Mouse (Mus musculus) thymus, adult 18-20 months (tissue): ENCODE data around the gene Tulp4.

Experiments
- DNase-seq, 2 experiments: peaks; one replicate each; pipeline ENCODE4 v3.0.0; 2022; ENCODE audit warnings: mixed read lengths in 2 of 2

Gene Tulp4

DNA sequence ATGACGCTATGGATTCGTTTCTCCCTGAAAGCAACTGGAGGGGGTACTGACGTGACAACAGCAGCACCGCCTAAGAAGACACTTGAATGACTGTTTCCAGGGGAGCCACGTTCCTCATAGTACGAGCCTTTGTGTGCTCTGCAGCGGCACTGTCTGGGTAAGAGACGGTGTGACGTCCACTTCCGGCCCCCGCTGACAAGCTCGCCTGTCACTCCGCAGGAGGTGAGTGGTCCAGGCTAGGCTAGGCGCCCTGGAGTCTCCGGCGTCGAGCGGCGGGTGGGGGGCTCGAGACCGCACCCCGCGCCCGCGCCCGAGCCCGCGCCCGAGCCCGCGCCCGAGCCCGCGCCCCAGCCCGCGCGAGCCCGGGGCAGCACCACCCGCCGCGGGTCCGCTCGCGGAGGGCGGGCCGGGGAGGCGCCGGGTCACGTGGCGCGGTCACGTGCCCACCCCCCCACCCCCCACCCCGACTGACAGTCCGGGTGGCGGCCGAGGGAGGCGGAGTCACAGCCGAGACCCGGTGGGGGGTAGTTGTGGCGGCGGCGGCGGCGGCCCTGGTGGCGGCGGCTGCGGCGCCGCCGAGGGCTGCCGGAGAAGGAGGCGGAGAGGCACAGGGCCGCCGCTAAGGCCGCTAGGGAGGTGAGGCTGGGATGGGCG, at the start of gene Tulp4:
Gene Tulp4, plus strand, starts transcription at position 77 of the 654 bp plus-strand sequence.
- peak; percentile 74 to 80 for DNase-seq

DNA sequence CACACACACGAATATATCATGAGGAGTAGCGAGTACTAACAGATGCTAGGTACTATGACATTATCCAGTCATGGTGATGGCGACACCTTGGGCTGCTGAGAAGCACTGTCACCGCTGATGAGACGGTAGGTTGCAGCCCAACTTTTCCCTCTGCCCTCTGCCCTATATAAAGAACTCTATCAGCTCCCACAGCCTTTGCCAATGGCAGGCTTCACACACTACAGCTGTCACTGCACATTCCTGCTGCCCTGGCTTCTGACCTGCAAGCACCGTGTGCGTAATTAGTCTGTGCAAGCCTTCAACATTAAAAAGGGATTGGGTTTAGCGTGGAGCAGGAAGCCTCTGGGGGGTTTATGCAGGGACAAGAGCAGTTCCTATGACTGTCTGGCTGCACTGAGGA, 43.4 kb upstream of the Tulp4 start:
- no peak for DNase-seq

DNA sequence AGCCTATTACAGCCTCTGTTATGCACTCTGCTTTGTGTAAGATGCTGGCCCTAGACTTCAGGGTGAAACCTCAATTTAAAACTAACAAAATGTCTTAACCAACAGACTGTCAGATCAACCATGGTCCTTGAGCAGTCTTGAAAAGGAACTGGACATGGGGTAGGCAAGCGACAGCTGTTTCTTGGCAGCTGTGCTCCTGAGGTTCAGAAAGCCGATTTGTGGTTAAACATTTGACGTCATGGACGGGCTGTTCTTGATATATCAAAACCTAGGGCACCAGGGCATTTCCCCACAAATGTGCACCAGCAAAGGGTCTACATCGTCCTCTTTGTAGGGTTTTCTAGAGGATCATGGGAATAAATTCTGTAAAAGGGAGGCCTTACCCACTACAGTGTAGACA, 42.7 kb upstream of the Tulp4 start:
- no peak for DNase-seq

DNA sequence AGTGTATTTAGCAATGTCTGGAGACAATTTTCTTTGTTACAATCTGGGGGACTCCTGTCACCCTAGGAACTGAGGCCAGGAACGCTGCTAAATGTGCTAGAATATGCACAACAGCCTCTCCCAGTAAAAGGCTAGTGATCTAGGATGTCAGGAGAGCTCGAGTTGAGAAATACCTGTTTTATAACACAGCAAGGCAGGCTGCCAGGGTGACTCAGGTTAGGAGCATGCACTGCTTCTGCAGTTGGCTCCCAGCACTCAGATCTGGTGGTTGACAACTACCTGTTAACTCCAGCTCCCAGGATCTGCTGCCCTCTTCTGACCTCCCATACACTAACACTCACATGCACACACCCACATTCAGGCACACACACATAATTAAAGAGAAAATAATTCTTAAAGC, 40.2 kb upstream of the Tulp4 start:
- no peak for DNase-seq

DNA sequence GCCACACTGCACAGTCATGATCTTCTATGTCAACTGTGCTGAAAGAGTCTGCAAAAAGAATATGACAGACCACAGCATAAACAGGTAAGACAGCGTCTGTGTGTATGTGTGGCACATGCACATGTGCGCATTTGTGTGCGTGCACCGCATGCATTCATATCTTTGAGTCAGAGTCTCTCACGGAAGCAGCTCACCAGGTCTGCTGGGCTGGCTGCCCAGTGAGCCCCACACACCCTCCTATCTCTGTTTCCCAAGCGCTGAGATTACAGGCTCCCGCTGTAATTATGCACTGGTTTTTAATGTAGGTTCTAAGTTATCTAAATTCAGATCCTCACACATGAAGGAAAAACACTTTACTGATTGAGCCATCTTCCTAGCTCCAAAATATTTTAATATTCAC, 38.6 kb upstream of the Tulp4 start:
- DNase-seq: no peak

DNA sequence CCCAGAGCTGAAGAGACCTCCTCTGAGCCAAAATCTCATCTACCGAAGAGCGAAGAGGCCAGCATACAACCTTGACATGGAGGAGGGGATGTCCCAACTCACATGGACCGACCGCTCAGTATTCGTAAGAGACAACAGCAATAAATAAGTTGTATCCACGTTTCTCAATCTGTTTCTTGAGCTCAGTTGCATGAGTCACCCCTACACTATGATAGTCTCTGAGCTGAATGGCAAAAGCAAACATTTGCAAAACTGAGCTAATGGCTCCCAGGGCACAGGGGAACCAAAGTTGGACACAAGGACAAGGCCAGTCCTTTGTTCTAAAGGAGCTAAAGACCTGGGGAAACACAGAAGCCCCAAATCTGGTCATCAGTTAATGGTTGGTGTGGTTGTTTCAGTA, 36.4 kb upstream of the Tulp4 start:
- no peak for DNase-seq

DNA sequence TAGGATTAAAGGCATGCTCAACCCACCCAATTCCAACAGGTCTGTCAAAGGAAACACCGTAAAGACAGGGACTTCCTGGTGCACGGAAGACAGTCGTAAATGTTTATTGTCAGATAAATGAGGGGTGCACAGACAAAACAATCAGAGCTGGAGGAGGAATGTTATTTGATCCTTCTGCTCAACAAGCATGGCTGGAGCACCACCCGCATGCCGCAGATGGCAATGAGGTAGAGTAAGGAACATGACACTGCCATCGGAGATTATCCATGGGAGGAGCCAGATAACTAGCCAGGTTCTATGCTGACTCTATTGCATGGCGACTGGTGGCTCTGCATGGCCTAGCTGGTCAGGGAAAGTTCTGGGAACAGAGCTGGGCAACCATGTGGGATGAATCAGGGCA, 32.8 kb upstream of the Tulp4 start:
- no peak for DNase-seq

DNA sequence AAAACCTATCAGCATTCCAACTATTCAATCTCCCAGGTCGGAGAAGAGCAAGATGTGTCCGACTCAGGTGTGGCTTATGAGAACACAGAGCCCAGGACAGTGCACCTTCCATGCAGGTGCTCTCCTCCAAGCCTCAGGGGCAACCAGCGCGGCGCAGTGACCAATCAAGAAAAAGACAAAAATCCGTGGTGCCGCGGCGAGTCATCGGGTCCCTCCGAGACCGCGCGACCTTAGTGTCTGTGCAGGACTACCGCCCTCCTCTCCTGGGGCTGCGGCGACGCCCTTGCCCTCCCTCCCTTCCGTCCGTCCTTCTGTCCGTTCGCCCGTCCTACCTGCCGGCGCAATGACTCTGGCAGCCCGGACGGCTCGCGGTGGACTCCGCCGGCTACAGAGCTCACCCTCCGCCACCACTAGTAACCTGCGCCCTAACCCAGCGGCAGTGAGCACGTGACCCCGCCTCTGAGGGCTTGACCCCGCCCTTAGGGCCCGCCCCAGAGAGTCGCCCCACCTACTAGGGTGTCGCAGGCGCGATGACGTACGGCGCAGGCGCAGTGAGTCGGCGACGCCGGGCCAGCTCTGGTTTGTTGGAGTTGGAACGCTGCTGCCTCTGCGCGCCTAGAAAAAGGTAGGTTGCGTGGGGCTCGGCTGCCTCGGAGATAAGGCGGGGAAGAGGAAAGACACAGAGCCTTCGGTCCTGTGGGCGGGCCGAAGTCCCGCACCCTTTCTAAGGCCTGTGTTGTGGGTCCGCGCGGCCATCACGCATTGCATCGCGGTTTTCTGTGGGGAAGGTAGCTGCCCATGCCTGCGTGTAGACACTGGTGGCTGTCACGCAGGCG, 26.7 kb upstream of the Tulp4 start, which contains the start of the genes Serac1 and Gtf2h5:
Gene Serac1, minus strand, starts transcription at position 455 of the 836 bp plus-strand sequence.
Gene Gtf2h5, plus strand, starts transcription at position 500 of the 836 bp plus-strand sequence.
- DNase-seq: peak; percentile 97

DNA sequence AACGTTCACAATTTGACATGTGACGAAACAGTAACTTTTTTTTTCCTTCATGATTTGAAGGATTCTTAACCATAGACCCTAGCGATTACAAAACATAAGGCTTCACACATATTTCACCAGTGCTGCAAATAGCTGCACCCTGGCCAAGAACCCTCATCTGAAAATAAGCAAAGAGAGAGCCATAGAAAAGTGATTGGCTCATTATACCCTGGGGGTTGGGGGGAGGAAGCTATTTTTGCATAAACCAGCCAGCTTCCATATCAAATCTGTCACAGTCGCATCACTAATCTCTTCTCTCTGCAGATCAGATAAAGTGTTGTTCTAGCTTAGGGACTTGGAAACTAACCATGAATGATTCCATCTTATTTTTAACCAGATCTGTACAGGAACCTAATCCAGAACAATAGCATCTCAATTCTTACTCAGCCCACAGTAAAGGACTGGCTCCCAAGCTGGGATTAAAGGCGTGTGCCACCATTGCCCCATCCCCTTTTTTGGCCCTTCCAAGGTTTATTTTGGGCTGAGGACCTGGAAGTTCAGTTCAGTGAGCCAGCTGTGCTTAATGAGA, 22.8 kb upstream of the Tulp4 start:
- DNase-seq: no peak

DNA sequence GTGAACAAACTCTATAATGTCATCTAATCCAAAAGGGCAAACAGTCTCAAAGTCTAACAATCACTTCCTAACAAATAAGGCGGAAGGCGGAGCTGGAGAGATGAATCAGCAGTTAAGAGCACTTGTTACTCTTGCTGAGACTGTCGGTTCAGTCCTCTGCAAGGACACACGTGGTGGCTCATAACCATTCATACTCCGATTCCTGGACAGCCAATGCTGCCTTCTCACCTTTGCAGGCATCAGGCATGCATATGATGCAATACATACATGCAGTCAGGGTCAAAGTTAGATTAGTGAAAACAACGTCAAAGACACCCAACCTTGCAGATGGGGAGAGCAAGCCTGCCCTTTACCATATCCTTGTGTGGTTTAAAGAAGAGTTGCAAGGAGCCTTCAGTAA, 14.6 kb upstream of the Tulp4 start:
- DNase-seq: no peak

DNA sequence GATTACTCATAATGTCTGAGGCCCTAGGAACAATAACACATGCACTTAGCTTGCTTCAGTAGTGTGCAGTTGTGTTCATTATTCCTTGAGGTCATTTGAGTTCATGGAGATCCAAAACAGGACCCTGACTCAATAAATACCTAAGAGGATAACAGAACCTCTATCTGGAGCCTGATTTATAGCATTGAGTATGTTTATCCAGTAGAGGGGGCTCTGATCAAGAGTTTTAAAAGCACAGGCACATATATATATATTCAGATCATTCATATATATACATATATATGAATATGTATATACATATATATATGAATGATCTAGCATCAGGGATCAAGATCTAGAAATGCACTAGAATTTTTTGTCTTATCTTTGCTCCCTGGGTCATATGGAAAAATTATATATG, 10.7 kb upstream of the Tulp4 start:
- DNase-seq: no peak

DNA sequence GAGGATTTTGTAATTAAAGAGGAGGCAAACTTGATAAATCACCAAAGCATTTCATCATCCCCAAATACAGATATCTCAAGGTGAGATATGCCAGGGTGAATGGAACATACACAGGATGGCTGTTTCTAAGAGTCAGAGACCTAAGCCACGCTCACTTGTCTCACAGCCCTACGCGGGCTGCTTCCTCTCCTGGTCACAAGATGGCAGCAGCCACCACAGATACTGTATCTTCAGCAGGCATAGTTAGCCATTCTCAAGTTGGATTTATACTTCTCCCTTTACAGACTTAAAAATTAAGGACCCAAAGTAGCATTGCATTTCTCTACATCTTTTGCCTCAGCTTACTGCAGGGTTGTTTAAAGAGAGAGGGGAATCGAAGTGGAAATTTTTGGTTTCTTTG, 8.4 kb upstream of the Tulp4 start:
- DNase-seq: peak; percentile 14 to 16

DNA sequence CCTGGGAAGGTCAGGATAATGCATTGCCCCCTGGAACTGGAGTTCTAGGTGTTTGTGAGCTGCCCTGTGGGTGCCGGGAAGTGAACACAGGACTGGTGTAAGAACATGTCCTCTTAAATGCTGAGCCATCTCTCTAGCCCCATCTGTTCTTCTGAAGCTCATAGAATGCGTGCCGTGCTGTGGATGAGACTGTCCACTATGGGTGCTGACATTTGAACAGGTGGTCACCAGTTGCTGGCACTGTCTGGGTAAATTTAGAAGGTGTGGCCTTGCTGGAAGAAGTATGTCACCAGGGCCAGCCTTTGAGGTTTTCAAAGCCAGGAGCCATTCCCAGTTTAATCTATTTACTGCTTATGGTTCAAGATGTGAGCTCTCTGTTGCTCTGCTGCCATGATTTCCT, 4.0 kb upstream of the Tulp4 start:
- DNase-seq: no peak

DNA sequence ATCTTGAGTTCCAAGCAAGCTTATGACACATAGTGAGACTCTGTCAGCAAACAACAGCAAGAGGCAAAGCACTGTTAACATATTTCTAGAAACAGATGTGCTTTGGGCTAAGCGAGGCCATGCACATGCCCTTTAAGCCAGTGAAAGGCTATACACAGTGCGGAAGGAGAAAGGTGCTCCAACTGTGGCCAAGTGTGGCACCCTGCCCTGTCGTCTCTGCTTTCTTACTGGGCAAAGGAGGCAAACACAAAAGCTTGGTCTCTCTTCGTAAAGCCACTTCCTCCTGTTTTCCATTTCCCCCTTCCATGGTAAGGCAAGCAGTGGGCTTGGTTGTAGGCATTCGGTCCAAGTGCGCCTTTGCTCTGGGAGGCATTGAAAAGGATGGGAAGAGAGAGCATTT, 2.7 kb upstream of the Tulp4 start:
- no peak for DNase-seq

DNA sequence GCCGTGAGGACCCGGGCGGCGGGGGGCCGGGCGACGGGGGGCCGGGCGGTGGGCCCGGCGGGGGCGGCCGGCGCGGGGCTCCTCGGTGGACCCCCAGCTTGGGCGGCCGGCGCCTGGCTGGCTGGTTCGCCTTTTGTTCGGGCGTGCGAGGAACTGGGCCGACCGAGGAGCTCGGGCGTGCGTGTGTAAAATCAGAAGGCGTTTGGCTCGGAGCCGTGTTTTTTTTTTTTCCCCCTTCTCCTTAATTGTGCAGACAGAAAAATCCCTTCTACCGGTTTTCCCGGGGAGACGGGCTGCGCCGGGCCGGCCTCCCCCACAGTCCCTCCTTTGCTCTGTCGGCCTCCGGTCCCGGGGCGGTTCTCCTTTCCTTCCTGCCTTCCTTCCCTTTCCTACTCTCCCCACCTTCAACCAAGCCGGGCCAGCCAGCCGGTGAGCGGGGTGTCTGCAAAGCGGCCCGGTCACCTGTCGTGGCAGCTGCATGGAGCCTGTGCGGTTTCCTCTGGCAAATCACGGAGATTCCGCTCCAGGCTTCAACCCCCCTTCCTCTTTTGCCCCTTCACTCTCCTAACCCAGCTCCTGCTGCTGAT, 871 bp downstream of the Tulp4 start:
- peak; percentile 38 to 39 for DNase-seq

DNA sequence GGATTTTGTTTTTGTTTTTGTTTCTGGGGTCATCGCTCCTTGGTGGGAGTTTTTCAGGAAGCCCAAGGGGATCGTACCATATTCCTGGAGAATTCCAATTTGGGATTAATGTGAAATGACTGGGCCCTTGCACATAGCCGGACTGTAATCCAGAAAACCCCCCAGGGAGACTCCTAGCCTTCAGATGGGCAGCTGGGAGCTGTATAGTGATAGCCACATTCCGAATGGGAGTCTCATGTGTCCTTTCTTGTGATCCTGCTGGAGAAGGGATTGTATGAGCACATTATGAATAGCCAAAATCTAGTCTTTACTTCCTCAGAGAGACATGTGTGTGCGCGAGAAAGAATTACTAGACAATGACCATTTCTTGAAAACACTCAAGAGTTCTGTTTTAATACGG, 1.9 kb downstream of the Tulp4 start:
- DNase-seq: no peak

DNA sequence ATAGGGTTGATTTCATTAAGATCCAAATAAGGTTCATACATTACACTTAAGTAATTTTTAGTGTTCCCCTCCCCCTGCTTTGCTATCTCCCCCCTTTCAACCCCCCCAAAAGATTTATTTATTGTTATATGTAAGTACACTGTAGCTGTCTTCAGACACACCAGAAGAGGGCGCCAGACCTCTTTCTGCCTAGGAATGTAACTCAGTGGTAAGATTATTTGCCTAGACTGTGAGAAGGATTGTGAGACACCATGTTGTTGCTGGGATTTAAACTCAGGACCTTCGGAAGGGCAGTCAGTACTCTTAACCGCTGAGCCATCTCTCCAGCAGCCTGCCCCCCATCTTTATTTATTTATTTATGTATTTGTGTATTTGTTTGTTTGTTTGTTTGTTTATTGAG, 4.7 kb downstream of the Tulp4 start:
- no peak for DNase-seq

DNA sequence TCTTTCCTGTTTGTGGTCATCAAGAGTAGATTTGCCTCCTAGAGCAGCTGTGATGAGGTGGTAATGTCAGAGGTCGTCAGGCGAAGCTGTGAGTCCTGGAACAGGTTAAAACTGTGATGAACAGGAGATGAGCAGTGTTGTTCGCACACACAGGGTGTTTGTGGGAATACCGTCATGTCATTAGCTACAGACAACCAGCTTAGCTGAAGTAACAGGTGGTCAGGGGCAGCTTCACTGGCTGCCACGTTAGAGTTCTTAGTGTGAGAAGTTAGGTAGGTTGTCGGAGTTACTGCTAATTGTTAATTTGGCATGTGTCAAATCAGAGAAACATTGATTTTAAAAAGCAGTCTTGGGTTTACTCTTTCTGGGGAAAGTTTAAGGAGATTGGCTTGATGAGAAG, 7.4 kb downstream of the Tulp4 start:
- DNase-seq: no peak

DNA sequence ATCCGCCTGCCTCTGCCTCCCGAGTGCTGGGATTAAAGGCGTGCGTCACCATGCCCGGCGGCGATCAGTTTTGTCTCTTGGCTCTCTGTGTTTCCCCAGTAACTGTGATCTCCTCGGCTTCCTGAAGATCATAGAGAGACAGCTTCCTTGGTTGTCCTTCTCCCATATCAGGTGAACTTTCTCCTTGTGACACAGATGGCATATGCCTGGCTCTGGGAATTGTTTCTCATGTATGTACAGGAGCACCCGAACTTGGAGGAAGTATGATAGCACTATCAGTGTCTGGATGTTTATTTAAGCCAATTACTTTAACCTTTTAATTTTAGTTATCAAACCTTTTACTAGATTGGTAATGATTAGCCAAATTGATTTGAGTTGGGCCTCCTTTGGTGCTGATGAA, 8.8 kb downstream of the Tulp4 start:
- DNase-seq: no peak

DNA sequence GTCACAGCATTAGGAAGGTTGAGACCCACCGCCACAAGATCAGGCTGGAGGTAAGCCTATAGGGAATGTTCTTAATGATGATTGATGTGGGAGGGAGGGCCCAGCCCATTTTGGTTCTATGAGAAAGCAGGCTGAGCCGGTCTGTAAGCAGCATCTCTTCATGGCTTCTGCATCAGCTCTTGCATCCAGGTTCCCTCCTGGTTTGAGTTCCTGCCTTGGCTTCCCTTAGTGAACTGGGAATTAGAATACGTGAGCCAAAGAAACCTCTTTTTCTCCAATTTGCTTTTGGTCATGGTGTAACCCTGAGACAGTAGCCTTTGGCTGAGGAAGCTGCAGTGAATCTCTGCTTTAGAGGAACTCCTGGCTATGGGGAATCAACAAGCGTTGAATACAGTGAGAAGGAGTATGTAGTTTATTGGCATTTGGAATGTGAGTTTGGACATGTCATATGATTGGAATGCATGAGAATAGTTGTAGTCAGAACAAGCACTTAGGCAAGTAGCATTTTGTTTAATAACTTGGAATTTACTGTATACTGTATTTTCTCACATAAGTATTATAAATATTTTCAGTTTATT, 11.0 kb downstream of the Tulp4 start:
- DNase-seq: no peak

DNA sequence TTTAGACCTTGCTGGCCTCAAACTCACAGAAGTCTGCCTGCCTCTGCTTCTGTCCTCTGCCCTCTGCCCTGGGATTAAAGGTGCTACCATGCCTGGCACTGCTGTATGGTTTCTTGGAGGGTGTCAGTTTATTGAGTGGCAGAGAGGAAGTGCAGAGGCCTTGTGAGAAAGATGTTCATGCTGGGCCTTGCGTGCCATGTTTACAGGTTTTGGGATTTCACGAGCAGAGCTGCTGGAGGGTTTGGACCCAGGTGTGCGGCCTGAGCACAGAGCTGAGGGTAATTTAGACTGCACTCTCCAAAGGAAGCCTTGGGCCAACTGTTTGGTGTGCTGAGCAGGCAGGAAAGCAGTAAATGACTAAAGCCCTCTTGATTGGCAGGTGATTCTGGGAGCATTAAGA, 11.7 kb downstream of the Tulp4 start:
- no peak for DNase-seq

DNA sequence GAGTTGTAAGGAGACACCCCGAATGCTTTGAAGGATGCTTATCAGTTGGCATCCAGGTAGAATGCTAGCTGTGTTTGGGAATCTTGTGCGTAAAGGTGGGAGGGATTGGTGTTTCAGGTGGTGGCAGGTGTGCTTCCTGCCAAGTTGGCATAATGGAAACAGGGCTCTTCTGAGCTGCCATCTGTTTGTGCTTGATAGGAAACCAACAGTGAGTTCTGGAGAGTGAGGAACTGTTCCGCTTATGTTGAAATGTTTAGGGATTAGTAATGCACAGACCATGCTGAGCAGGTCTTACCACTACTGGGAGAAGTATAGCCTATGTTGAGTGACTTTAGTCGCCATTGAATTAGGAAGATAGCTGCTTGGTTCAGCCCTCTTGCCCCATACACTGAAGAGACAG, 12.6 kb downstream of the Tulp4 start:
- no peak for DNase-seq

DNA sequence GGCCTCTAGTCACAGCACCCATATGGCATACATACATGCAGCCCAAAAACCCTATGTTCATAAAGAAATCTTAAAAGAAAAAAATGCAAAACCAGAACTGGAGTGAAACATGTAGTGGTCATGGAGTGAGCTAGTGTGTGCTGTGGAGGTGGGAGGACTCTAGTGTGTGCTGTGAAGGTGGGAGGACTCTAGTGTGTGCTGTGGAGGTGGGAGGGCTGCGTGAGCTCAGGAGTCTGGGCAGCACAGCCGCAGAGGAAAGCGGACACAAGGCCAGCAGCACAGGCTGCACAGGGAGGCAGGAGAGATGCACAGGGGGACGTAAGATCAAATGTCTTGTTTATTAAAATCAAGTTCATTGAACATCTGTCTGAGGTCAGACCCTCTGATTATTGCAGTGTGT, 17.5 kb downstream of the Tulp4 start:
- no peak for DNase-seq
